Mouse (Mus musculus) gastrocnemius, adult 8-10 months (tissue): ENCODE data around the gene Gm3173. TPM values are rescaled to one million over a fixed set of nuclear protein-coding genes. Genes with fewer than 3 reads are reported as not detected.
"Not testable (repeated sequence)": the region's sequence is repeated elsewhere in the genome, so short reads cannot be mapped to it uniquely, and the experiment has no call there.

Experiments used
- DNase-seq, 2 experiments: peaks; one replicate each; pipeline ENCODE4 v3.0.0; 2022; ENCODE audit warnings: low spot score in 2 of 2
- total RNA-seq, 4 experiments: library from RNA; stranded (reverse); gene quantifications; 2 replicates each; pipeline ENCODE4 v1.2.4; 2022

The Gm3173 gene
- not detected for total RNA-seq

DNA sequence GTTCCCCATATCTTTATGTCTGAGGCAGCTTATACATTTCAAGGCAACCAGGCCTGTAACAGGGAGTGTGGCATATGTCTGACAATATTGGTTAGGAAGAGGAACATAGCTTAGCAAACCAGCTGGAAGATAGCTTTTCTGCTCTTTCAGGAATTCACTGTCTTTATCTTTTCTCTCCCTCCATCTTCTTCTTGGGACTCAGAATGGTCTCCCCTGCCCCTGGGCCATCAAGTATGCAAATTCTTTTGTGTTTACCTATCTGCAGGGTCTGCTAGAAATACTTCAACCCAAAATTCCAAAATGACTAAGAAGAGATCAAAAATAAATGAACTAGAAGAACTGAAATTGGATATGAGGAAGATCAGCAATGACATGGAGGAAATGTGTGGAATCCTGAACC, at the start of gene Gm3173:
Gene Gm3173, plus strand, starts transcription at position 301 of the 400 bp plus-strand sequence.
- not testable (repeated sequence) for DNase-seq

DNA sequence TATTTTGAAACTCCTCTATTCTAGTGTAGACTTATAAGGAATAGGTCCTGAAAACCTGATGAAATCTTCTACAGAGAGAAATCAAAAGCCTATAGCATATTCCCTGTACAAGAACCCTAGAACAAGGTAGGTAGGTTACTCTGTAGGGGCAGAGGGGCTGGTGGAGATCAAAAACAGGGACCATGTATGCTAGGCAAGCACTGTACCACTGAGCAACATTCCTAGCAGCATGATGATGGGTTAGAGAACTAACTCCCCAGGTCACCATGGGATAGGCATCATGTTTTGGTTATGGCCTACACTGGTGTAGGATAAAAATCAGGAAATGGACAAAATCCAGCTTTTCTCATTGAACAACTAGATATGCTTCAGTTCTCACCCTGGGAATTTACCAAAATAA, 45.2 kb upstream of the Gm3173 start:
- not testable (repeated sequence) for DNase-seq

DNA sequence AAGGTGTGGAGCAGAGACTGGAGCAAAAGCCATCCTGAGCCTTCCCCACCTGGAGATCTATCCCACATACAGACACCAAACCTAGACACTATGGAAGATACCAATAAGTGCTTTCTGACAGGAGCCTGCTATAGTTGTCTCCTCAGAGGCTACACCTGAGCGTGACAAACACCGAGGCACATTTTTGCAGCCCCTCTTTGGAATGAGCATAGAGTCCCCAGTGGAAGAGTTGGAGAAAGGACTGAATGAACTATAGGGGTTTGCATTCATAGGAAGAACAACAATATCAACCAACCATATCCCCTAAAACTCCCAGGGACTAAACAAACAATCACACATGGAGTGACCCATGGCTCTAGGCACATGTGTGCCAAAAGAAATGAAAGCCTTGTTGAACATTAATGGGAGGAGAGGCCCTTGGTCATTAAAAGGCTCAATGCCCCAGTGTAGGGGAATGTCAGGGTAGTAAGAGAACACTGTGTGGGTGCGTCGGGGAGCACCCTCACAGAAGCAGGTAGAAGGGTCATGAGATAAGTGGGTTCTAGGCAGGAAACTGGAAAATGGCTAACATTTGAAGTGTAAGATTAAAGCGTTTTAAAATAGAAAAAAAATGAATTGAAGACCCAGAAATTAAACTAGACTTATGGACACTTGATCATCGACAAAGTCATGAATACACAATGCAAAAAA, 37.8 kb upstream of the Gm3173 start:
- not testable (repeated sequence) for DNase-seq

DNA sequence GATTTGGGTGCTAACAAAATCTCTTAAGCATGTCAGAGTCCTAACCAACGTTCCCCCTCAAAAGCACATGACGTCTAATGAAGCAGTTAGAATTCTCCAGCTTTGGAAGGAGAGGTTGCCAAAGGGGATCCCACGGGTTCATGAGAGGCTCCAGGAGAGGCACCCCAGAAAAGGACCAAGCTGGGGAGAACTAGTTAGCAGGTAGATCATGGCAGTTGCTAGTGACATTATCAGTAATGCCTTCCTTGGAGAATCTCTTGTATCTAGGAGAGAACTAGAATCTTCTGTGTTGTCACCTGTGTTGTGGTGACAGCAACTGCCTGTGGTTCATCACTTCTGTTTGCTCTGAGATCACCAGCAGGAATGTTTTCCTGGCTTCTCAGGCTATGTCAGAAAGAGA, 33.6 kb upstream of the Gm3173 start, which contains the start of gene Gm3159:
Gene Gm3159, plus strand, starts transcription at position 301 of the 400 bp plus-strand sequence.
- DNase-seq = not testable (repeated sequence)

DNA sequence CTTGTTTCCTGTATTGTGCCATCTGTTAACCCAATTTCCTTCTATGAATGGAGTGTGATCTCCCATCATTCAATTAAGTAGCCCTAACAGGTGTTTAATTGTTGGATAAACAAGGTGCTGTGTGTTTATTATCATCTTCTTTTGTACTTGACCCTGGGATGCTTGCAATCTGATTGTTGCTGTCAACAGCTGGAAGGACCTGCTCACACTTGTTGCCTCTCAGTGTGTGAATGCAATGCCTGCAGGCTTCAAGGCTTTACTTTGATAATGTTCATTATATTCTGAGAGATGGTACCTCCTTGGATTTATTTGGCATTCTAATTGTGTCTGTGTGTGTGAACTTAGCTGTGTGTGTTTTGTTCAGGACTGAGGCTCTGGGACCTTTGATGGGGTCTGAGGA, 32.2 kb upstream of the Gm3173 start:
- DNase-seq = not testable (repeated sequence)

DNA sequence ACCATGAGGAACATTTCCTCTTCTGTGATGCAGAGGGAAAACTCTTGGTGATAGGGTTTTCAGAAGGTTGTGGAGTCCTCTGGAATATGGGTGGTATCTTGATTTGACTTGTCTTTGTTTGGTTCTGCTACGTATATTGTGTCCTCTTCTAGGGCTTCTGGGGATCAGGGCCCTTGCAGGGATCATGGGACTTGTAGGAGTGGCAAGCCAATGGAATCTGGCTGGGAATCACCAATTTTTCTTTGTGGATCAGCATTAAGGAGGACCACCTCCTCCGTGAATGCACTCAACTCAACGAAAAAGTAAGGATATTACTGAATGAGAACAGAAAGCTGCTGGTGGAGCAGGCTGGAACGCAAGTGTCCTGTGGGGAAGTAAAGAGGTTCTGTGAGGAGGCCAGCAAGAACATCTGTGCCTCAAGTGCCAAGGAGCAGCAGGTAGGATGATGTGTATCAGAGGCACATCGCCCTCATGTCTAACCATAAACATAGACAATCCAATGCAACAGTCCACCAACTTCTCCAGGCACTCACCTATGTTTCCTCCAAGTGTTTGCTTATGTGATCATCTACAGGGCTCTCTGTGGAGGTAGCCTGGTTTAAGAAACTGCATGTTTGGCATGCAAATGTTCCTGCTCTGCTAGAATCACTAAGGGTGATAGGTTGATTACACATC, 30.5 kb upstream of the Gm3173 start:
- DNase-seq = not testable (repeated sequence)

DNA sequence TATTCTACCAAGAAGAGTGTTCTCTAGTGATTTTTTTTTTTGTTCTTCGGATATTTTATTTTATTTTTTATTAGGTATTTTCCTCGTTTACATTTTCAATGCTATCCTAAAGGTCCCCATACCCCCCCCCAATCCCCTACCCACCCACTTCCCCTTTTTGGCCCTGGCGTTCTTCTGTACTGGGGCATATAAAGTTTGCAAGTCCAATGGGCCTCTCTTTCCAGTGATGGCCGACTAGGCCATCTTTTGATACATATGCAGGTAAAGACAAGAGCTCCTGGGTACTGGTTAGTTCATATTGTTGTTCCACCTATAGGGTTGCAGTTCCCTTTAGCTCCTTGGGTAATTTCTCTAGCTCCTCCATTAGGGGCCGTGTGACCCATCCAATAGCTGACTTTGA, 29.5 kb upstream of the Gm3173 start:
- not testable (repeated sequence) for DNase-seq

DNA sequence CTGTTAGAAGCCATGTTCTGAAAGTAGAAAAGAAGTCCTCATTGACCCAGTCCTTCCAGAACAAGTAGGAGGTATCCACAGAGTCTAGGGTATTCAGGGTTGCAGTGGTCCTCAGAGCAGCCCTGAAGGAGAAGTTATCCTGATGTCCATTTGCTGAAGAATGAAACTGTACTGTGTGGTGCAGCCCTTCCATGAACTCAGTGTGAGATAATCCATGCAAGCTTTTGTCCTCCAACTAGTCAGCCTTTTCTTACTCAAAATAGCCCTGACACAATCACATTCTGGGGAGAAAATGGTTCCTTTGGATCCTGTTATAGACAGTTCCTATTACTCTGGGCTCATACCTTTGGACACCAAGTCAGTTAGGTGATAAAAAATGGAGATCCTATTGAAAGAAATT, 27.0 kb upstream of the Gm3173 start:
- not testable (repeated sequence) for DNase-seq

DNA sequence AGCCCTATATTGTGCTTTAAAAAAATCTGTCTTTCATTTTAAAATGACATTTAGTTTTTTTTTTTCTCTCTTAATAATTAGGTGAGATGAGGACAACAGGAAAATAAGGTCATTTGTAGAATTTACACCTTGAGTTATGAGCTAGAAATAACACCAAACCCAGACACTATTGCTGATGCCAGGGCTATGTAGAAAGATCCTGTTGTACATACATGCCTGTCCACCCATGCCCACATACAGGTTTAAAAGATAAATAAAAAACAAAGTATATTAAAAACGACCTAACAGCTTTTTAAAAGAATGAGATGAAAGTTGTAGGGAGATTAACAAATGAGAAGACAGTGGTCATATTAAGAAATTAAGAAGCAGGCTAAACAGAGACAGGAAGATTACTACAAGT, 20.9 kb upstream of the Gm3173 start:
- DNase-seq = not testable (repeated sequence)

DNA sequence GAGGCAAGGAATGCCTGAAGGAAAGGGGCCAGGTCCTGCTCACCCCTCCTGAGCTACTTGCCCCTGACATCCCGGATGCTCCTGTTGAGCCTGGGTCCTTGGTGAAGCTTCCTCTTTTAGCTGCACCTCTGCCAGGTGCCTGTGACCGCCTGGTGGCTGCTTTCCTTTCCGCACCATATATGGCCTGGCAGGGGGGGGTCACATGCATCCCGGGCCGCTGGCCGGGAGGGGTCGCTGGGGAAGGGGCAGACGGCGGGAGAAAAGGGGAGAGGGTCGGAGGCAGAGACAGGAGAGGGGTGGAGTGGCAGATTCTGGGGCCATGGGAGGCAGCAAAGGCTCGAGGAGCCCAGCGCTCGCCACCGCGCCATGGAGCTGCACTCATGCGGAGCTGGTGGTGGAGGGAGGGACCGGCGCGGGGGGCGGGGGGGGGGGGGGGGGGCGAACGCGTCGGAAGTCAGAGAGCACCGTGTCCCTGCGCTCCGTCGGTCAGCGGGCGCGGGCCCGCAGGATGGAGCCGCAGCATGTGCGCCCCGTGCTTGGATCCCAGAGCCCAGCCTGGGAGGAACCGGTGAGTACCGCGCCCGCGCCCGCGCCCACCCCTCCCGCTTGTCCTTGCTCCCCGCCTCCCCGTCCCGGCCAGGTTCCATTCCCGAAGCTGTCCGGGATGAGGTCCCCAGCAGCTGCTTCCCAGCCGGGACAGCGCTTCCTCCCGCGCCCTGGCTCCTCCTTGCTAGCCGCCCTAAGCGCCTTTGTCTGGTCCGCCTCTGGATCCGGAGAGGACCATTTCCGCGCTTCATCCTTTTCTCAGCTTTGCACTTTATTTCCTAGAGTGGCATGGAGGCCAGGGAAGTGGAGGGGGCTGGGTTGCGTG, 15.6 kb upstream of the Gm3173 start, which contains the start of gene Gm3164:
Gene Gm3164, plus strand, starts transcription at position 484 of the 871 bp plus-strand sequence.
- not testable (repeated sequence) for DNase-seq

DNA sequence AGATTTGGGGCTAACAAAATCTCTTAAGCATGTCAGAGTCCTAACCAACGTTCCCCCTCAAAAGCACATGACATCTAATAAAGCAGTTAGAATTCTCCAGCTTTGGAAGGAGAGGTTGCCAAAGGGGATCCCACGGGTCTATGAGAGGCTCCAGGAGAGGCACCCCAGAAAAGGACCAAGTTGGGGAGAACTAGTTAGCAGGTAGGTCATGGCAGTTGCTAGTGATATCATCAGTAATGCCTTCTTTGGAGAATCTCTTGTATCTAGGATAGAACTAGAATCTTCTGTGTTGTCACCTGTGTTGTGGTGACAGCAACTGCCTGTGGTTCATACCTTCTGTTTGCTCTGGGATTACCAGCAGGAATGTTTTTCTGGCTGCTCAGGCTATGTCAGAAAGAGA, 50.7 kb downstream of the Gm3173 start, which contains the start of gene Gm3182:
Gene Gm3182, plus strand, starts transcription at position 301 of the 400 bp plus-strand sequence.
- not testable (repeated sequence) for DNase-seq

DNA sequence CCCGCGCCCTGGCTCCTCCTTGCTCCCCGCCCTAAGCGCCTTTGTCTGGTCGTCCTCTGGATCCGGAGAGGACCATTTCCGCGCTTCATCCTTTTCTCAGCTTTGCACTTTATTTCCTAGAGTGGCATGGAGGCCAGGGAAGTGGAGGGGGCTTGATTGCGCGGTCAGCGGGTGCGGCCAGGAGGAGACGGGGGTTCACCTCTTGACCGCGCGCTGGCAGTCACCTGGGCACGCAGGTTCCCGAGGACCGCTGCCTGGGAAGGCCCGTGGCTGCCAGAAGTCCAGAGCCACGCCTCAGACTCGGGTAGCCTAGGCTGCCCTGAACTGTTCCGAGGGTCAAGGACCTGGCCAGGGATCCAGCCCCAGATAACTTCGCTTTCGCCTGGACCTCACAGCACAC, 68.6 kb downstream of the Gm3173 start:
- not testable (repeated sequence) for DNase-seq

DNA sequence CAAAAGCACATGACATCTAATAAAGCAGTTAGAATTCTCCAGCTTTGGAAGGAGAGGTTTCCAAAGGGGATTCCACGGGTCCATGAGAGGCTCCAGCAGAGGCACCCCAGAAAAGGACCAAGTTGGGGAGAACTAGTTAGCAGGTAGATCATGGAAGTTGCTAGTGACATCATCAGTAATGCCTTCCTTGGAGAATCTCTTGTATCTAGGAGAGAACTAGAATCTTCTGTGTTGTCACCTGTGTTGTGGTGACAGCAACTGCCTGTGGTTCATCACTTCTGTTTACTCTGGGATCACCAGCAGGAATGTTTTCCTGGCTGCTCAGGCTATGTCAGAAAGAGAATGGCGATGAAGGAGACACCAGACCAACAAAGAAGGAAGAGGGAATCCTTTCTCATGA, 124.3 kb downstream of the Gm3173 start, which contains the start of gene Gm3047:
Gene Gm3047, plus strand, starts transcription at position 301 of the 400 bp plus-strand sequence.
- not testable (repeated sequence) for DNase-seq

Other genes with a start within 250 kb of the Gm3173 start
- gene Gm2974, start 248.4 kb upstream of the Gm3173 start, total RNA-seq = not detected
- gene Gm3138, start 181.4 kb upstream of the Gm3173 start, total RNA-seq = not detected
- gene Gm3149, start 113.7 kb upstream of the Gm3173 start, total RNA-seq = not detected
- not detected for gene 2610042L04Rik, start 96.2 kb upstream of the Gm3173 start, total RNA-seq
- gene Gm3159, start 33.5 kb upstream of the Gm3173 start, total RNA-seq = not detected
- under 1 TPM in 2 of 4 experiments, not detected in 2; 0.17 to 0.32 TPM for gene Gm3164, start 15.5 kb upstream of the Gm3173 start, total RNA-seq
- not detected for gene Gm3182, start 50.8 kb downstream of the Gm3173 start, total RNA-seq
- gene Gm3047, start 124.4 kb downstream of the Gm3173 start, total RNA-seq = not detected
- gene Gm8159, start 201.4 kb downstream of the Gm3173 start, total RNA-seq = under 1 TPM in 1 of 4 experiments, not detected in 3; 0.31 TPM
- gene Gm3239, start 233.2 kb downstream of the Gm3173 start, total RNA-seq = not detected